Mouse (Mus musculus) kidney, adult 2 months (tissue): Measurements from ENCODE around the gene Otop2.

ENCODE experiments used
- CTCF ChIP-seq: fragments of 200-500 bp; conservative IDR thresholded peaks from 2 replicates; pipeline ENCODE4 v1.5.1; 2011; ENCODE audit warnings: low read depth, mild to moderate bottlenecking, control low read depth, low read length, moderate library complexity, mixed read lengths; ENCODE audit not compliant: insufficient read depth, insufficient read length
- POLR2A ChIP-seq: fragments of 200-500 bp; IDR thresholded peaks from one replicate; pipeline ENCODE4 v1.6.1; 2011; ENCODE audit warnings: low read depth, low read length, control low read depth

DNA sequence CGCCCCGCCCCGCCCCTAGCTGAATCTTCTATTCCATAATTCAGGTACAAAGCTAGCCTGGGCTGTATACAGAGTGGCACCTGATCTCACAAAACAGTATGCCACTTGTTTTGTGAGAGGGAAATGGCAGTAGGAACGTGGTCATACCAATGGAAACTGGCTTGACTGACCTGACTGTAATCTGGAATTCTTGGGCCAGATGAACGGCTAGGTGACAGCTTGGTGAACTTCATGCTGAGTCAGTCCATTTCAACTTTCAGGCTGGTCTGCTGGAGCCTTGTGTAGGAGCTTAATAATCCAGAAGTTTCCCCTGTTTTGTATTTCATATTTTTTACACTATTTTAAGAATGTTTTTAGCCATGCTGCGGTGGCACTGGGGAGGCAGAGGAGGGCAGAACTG is 28.8 kb upstream of the Otop2 start:
- no peak for TF ChIP-seq POLR2A
- no peak for TF ChIP-seq CTCF
